Mouse (Mus musculus) heart, adult 8-10 months (tissue): ENCODE measurements around the gene Dynlrb2. TPM values are rescaled to one million over a fixed set of nuclear protein-coding genes. Genes with fewer than 3 reads are reported as not detected.

ENCODE experiments used
- DNase-seq: peaks from one replicate; pipeline ENCODE4 v3.0.0; 2022; ENCODE audit warnings: low spot score
- total RNA-seq, 4 experiments: library from RNA; stranded (reverse); gene quantifications; 2 replicates each; pipeline ENCODE4 v1.2.4; 2022

Gene Dynlrb2
- total RNA-seq, 4 experiments from 2014 or later = not detected

DNA sequence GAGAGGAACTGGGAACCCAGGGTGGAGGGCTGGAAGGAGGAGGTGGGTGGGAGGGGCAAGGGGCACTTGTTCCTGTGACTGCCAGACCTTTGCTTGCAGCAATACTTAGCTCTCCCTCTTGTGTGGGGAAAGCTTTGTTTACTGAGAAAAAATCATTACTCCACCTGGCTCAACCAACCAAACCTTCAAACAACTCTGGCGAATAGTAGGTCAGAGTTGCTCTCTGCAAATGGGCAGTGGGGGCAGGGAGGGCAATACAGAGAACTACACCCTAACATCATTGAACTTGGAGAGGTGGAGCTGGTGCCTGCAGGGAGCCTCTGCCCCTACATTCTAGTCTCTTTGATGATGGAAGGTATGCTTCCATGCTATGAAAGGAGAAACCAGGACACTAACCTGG, 35.4 kb downstream of the Dynlrb2 start:
- no peak for DNase-seq

DNA sequence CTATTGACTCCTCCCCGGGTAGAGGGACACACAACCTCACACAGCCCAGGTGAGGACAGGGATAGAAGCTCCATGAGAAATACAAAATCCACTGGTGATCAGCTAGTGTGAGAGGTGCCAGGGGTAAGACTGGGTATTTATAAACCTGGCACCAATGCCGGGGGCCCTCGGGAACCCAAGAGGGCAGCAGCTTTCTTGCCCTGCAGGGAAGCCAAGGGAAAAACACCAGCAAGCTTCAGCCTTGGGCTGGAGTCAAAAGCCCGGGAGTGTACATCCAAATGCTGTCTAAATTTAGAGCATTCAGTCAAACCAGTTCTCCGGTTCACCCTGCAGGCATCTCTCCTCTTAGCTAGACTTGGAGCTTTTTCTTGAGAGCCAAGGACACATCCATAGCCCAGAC, 38.1 kb downstream of the Dynlrb2 start:
- peak; percentile 55 for DNase-seq

DNA sequence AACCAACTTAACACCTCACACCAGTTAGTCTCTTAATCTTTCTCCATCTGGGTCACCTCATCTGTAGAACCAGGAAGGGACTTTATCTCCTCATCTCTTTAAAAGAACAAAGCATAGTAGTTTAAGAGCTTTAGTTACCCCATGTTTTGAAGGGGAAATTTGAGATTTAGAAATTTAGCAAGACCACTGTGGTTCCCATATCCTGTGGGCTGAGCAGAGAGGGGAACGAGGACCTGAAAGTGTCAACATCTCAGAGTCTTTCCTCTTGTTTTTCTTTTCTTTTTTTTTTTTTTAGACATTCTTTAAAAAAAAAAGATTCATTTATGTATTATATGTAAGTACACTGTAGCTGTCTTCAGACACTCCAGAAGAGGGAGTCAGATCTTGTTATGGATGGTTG, 38.6 kb downstream of the Dynlrb2 start:
- DNase-seq = no peak

DNA sequence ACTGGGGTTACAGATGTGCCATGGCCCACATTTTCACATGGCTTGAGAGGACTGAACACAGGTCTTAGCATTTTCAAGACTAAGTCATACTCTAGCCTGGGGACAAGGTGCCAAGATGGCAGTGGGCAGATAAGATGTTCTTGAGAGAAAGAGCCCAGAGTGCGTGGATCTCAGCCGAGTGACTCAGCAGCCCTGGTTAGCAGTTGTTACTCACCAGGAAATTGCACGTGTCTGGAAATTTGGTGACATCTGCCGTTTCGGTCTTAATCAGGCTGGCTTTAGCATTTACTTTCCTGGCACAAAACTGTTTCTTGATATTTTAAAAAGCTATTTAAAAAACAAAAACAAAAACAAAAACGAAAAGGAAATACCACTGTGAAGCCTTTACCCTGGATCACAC, 47.5 kb downstream of the Dynlrb2 start:
- DNase-seq = no peak

DNA sequence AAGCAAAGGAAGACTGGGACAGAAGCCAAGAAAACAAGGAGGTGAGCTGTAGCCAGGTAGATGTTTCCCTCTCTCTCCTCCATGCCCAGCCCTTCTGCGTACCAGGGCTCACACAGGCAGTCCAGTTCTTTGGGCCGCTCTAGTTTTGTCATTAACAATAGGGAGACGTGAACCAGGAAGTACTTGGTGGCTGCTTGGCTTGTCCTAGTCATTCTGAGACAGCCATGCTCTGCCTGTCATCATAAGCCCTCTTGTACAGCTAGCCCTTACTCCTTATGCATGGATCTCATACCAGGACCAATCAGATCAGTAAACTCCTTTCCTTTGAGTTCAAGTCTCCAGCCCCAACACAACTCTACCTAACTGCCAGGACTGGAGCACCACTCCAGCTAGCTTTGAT, 48.0 kb downstream of the Dynlrb2 start:
- no peak for DNase-seq

Other genes starting within 250 kb of the Dynlrb2 start
- gene Cdyl2, start 228.0 kb downstream of the Dynlrb2 start, total RNA-seq = 1 to 10 TPM; 3.4 to 4.4 (median 4.1) TPM